In genomic region chr6:53695216-53695615, GRCm38 (mm10) we compare ENCODE assay signal across 10 mouse cellular contexts.
DNase-seq lines count a peak whose midpoint lies in the region; ATAC-seq and TF ChIP-seq lines count a peak whose summit lies in the region.
"Had no signal": no experiment of that assay in that cellular context is flagged by ENCODE, and none has a peak within 500 bp of the region (broad histone marks: within the 10 kb centered on the region; RNA-seq: fewer than 3 reads in every experiment).

No protein-coding gene starts in this region.

- no peak for TF ChIP-seq POLR2A in brain, embryonic 14.5 days (IDR thresholded peaks at IDR 0.05; ENCODE audit: borderline replicate concordance, extremely low read depth, insufficient read depth, insufficient read length, poor library complexity, severe bottlenecking)
- TF ChIP-seq POLR2A in lung, adult 2 months (IDR thresholded peaks at IDR 0.05; ENCODE audit: borderline replicate concordance, extremely low read depth, low read depth, low read length): no peak

- ATAC-seq in erythroblast, adult 5-6 weeks (replicated peaks; ENCODE audit: low FRiP score, poor library complexity, severe bottlenecking): no peak

- 0 out of 2 replicates have a peak, but pooled peaks cover 3% of the 10 kb centered on the region for H3K27me3 ChIP-seq in limb, embryonic 10.5 days (ENCODE audit: low read depth, poor library complexity, severe bottlenecking)

- TF ChIP-seq CTCF in brain, embryonic 14.5 days (IDR thresholded peaks at IDR 0.05; ENCODE audit: borderline replicate concordance, extremely low read depth, insufficient read depth, insufficient read length): no peak
- no peak for TF ChIP-seq CTCF in lung, adult 2 months (IDR thresholded peaks at IDR 0.05; ENCODE audit: insufficient read depth, low read length)

- peak; percentile 75 for DNase-seq in heart, adult 11 months
- DNase-seq in heart, postnatal 25 days (ENCODE audit: low spot score): no peak
- DNase-seq in brain, embryonic 14.5 days (ENCODE audit: low read depth): peak; percentile 50
- DNase-seq in cerebellum, adult 9-10 months: peak; percentile 53
- peak; percentile 57 for DNase-seq in limb, embryonic 10.5 days (ENCODE audit: low spot score)
- no peak for DNase-seq in lung, adult 2 months
- DNase-seq: kidney, adult 2 months; lung, embryonic 14.5 days; thymus, adult 2 months had no signal

- peak overlapping the region; percentile 71 for H3K27ac ChIP-seq in limb, embryonic 10.5 days

- WGBS in limb, embryonic 10.5 days: 56% methylated on average over 9 of the region's 9 CpGs
- WGBS in lung, adult 2 months: 92% methylated on average over 9 of the region's 9 CpGs

- no peaks in the 10 kb centered on the region for H3K9me3 ChIP-seq in limb, embryonic 10.5 days (replicated peaks)

- peaks cover 56% of the 10 kb centered on the region for H3K4me1 ChIP-seq in limb, embryonic 10.5 days
- H3K4me1 ChIP-seq in lung, adult 2 months (ENCODE audit: control insufficient read depth, insufficient read depth, low read length): no peaks in the 10 kb centered on the region

- intact Hi-C loops in heart, postnatal 25 days (cut with DNase I): no loop called here

- H3K4me3 ChIP-seq in limb, embryonic 10.5 days: no peak overlapping the region
- H3K4me3 ChIP-seq in lung, adult 2 months (replicated peaks; ENCODE audit: extremely low read depth, low read depth, low read length): no peak overlapping the region

- H3K36me3 ChIP-seq in limb, embryonic 10.5 days: no peaks in the 10 kb centered on the region

Comparison
In these comparisons a context has a peak if more than half of its experiments do, and no peak if none do; other contexts are left out.
1. DNase-seq: peak in heart, adult 11 months (single experiment), brain, embryonic 14.5 days (single experiment), cerebellum, adult 9-10 months (single experiment) and limb, embryonic 10.5 days (single experiment); none in heart, postnatal 25 days (single experiment) and lung, adult 2 months (single experiment).